Mouse (Mus musculus) bone marrow, adult 2 months (tissue): Measurements from ENCODE around the gene Islr.

ENCODE experiments used
- CTCF ChIP-seq: fragments of 200-500 bp; IDR thresholded peaks from 2 replicates; pipeline ENCODE4 v1.5.1; 2011; ENCODE audit warnings: low read length, control low read depth; ENCODE audit not compliant: control insufficient read depth, insufficient read depth
- POLR2A ChIP-seq: fragments of 200-500 bp; IDR thresholded peaks from 2 replicates; pipeline ENCODE4 v1.6.1; 2011; ENCODE audit warnings: low read depth, mild to moderate bottlenecking, control low read depth, low read length, borderline replicate concordance; ENCODE audit not compliant: control insufficient read depth

DNA sequence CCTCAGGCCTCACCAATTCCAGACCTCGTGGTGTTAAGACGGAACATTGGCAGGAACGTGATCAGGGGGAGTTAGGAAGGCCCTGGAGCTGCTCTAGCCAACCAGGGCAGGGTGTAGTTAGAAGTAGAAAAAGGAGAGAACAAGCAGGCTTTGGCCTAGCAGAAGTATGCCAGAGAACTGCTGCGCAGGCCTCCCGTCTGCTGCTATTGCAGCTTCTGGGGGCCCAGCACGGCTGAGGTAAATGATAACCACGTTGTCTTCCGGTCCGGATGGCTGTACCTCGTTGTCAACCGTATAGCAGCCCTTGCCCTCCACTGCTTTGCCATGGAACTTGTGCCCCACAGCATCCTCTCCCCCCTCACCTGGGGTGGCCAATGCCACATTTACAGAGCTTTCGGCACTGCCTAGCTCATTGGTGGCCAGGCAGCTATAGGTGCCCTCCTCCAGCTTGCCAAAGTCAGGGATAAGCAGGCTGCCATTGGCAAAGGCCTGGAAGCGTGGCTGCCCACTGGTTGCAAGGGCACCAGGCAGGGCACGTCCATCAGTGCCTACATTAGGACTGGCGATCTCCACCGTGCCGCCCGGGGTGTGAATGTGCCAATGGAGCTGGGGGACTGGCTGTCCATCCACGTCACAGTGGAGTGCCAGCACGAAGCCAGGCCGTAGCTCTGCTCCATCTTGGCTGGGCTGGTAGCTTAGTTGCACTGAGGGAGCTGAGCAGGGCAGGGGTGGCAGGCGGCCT is 47.1 kb downstream of the Islr start:
- TF ChIP-seq CTCF, result no peak
- no peak for TF ChIP-seq POLR2A
